Mouse (Mus musculus) heart, adult 2 months (tissue): ENCODE data around the gene Gm49342.

ENCODE experiments used
- CTCF ChIP-seq: fragments of 200-600 bp; IDR thresholded peaks from 2 replicates; pipeline ENCODE4 v1.8.1; 2022; ENCODE audit warnings: antibody characterized with exemption, mild to moderate bottlenecking, moderate library complexity
- EP300 ChIP-seq: fragments of 200-500 bp; IDR thresholded peaks from 2 replicates; pipeline ENCODE4 v1.6.1; 2011; ENCODE audit warnings: low read depth, low read length, control low read depth; ENCODE audit not compliant: insufficient read depth

DNA sequence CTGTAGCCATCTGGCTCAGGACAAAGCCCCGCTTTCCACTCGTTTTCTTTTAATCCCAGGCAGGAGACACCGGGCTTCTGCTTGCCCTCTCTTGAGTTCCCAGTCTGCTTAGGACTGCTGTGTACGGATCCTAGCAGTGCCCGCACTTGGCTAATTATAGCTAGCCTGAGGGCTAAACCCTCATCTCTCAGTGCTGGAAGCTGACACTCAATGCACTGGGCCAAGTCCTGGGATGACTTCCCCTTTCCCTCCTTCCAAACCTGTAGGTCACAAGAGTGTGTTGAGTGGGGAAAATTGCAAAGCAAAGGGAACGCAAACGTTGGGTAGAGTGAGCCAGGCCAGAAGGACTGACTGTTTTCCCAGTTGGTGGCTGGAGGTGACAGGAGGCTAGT lies 46.9 kb upstream of the Gm49342 start, which contains the start of gene Klhl33:
- TF ChIP-seq EP300: peak; percentile 54; the same call in 1 of the 2 replicates
- TF ChIP-seq CTCF: no peak
